Mouse (Mus musculus) layer of hippocampus, adult 18-20 months (tissue): ENCODE data around the gene Pdzd7. TPM values are rescaled to one million over a fixed set of nuclear protein-coding genes. Genes with fewer than 3 reads are reported as not detected.

Experiments used
- DNase-seq, 2 experiments: peaks; one replicate each; pipeline ENCODE4 v3.0.0; 2022; ENCODE audit warnings: low spot score in 2 of 2
- long read RNA-seq: library from polyadenylated mRNA; stranded (forward); transcript quantifications from one replicate; pipeline ENCODE4 v2.0.0, GENCODE M21; 2021
- total RNA-seq, 2 experiments: library from RNA; stranded (reverse); gene quantifications; 2 replicates each; pipeline ENCODE4 v1.2.3; 2021

Pdzd7 gene
- 1 to 10 TPM; 1.8 to 2.6 TPM for total RNA-seq
- long read RNA-seq, partial matches to known transcripts = 0 of 3 reads
- long read RNA-seq, other reads (novel, unspliced or antisense) = 3 of 3 reads

DNA sequence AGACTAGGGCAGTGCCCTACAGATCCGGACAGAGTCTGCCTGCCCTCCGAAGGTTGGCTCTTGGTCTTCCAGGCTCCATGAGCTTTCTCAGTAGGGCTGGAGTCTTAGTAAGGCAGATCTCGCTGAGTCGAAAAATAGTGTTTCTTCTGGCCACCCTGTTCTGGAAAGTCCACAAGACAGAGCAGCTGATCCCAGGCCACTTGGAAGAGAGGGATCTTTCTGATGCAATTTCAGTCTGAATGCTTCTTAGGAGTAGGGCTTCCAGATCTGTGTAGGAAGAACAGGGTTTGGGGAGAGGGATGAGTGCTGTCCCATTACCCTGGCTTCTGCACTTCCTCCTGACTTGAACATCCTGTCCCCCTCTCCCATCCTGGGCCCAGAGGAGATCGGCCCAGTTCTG is at the start of gene Pdzd7:
Gene Pdzd7 (minus strand): TSS at position 67 of the 400 bp plus-strand sequence.
- DNase-seq = no peak

DNA sequence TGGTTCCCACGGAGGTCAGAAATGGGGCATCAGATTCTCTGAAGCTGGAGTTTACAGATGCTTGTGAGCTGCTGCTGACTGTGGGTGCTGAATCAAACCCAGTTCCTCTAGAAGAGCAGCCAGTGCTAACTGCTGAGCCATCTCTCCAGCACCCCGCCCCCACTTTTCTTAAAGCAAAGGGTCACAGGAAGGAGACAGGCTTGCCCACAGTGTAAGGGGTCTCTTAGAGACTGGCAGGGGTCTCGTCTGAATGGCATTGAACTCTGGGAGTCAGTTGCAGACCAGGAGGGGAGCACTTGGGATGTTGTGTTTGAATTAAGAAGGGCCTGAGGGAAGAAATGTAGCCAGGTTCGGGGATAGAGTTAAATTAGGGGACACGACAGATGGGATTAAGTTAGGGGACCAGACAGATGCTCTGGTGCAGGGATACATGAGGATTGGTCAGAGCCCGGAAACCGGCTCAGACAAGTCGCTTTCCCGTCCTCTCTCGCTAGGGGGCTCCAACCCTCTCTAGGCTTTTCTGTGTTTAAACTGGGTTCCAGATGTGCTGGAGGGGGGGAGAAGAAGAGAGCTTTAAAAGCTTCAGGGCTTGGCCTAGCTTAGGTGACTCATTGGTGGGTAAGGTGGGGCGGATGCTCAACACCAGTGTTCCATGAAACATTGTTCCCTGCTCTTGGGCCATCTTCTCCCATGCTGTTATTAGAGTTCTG is 36.5 kb upstream of the Pdzd7 start:
- no peak for DNase-seq

DNA sequence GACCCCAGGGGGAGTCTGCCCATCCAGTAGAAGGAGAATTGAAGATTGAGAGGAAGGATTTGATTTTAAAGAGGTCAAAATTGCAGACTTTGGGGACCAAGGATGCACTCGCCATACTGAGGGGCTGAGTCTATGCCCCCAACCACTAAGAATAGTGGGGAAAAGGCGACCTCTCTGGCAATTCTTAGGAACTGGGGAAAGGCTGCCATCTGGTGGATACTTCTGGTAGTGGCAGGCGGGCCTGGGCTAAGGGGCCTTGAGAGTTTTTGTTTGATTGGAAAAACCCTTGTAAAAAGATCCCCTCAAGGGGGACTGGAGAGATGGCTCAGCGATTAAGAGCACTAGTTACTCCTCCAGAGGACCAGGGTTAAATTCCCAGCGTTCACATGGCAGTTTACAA is 35.8 kb upstream of the Pdzd7 start:
- peak in 1 of 2 experiments; percentile 65 for DNase-seq

DNA sequence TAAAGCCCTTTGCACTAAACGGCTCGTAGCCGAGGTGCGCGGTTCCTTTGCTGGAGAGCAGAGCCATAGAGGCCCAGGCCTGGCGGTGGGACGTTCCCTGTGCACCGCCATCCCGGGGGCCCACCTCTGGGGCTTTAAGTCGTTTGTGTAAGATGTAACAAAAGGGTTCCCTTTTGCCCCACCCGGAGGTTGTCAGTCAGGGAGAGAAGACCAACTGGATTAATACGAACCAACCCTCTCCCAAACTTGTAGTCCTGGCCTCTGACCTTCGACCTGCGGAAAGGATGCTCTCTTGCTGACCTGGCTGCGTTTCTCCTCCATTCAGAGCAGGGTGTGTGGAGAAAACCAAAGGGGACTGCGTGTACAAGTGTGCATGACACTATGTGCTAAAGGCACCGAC is 35.2 kb upstream of the Pdzd7 start:
- no peak for DNase-seq

DNA sequence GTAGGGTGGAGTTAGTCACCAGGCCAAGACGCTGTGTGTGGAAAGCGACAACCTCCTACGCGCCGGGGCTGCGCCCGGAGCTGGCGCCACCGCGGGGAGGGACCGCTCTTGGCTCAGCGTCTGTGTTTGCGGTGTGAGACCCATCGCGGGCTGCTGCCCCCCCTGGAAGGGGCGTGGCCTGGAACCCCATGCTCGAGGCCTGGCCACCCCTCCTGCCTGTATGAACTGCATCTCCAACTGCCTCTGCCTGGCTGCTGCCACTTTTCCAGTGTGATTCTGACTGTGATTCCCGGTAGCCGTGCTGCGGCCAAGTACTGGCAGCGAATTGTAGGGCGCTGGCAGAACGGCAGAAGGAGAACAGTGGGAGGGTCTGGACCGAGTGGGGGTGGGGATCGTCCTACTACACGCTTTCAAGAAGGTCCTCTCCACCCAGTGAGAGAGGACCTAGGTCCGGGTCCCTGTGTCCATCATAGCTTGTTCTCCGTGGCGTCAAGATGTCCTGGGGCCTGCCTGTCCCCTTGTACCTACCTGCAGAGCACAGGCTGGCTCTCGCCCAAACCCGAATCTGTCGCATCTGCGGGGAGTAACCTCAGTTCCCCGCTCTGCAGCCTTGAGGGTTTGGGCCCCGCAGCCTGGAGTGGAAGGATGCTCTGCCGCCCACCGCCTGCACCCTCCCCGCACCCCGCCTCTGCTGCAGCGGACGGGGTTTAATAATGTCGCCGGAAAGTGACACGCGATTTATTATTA is 34.4 kb upstream of the Pdzd7 start:
- no peak for DNase-seq

DNA sequence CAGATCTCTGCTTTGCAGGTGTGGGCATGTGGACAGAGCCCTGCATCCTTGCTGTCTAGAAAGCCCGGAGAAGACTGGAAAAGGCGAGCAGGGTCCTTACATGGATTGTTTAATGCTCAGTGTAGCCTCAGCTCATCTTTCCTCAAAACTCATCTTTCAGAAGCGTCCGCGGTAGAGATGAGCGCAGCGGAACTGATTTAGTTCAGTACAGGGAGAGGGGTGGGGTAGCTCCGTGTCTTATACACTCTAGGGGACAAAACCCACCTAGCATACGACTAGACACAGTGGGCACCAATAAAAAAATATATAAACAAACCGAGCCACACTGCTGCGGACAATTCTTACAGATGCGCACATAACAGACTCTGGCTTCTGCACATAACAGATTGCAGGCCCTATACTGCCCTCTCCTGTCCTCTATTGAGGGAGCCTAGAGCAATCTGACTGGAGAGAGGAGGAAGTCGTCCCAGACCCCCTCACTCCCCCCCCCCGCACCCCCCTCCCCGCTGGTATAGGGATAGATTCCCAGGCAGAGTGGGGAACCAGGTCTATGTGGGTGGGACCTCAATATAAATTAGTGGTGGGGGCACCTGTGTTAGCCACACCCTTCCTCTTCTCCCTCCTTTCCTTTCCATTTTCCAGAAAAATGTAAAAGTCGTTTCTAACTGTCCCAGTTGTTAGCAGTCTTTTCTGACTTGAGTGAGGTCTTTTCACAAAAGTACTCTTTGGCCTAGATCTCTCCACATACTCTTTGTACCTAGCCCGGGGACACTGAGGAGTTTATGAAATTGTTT is 33.7 kb upstream of the Pdzd7 start:
- DNase-seq = no peak

DNA sequence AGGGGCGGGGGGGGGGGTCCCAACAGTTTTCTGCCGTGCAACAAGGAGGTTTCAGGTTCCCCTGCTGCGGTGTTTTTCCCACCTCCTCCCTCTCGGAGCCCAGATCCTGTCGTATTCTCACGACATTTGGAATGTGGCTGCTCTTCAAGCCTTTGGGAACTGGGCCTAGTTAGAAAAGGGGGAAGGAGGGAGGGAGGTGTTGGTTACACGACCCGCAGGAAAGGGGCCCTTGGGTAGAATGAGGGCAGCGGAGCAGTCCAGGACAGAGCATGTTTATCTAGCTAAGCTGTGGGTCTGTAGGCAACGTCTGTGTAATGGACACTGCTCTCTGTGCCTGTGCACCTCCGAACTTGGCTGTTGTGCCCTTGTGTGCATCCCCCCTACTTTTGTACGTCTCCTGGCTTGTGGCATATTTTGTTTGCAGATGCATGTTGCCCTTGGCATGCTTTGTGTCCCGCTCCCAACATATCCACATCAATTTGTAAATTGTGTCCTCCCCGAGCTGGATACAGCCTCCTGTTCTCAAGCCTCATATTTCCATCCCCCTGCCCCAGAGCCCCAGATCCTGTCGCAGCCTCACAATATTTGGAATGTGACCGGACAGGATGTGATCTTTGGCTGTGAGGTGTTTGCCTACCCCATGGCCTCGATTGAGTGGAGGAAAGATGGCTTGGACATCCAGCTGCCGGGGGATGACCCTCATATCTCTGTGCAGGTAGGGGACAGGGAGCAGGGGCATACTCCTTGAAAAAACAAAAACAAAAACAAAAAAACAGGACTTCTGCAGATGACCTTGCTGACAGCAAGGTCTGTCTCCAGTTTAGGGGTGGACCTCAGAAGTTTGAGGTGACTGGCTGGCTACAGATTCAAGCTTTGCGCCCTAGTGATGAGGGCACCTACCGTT is 32.5 kb upstream of the Pdzd7 start:
- DNase-seq = no peak

DNA sequence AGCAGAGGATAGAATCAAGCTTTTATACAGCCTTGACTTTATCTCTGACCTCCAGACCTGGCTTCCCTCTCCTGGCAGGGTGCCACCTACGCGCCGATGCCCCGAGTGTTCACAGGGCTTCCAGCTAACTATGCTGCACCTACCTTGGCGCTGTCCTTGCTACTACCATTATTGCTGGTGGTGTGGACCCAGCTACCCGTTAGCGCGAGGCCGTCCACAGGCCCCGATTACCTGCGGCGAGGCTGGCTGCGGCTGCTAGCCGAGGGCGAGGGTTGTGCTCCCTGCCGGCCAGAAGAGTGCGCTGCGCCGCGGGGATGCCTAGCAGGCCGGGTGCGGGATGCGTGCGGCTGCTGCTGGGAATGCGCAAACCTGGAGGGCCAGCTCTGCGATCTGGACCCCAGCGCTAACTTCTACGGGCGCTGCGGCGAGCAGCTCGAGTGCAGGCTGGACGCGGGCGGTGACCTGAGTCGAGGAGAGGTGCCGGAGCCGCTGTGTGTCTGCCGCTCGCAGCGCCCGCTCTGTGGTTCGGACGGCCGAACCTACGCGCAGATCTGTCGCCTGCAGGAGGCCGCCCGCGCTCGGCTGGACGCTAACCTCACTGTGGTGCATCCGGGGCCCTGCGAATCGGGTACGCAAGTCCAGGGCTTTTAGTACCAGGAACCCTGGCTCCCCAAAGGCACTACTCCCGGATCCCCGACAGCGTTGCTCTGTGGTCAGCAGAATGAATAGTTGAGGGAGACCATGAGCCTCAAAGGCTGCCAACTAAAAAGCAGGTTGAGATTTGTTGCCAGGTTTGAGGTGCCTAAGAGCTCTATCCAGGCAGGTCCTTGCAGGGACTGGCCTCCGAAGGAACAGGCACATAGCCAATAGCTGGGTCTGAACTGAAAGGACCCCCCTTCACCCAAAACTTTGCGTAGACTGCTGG is 31.3 kb upstream of the Pdzd7 start:
- no peak for DNase-seq

DNA sequence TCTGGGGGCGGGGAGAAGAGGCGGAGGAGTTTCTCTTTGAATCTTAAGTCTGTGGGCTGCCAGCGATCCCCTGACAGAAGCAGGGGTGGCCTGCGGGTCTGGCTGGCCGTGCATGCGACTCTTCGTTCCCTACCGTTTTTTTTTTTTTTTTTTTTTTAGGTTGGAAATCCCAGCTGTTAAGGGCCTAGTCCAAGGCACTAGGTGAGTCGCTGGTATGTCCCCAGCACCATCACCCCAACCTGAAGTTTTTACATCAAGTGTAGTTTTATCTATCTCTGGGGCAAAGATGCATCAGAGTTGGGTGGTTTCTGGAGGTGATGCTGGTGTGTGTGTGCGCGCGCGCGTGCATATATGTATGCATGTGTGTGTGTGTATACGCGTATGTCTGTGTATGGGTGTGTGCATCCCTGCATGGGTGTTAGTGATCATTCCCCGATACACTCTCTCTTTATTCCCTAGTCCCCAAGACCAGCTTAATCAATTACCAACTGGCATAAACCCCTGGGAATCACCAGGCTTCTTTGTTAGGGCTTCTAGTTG is 30.6 kb upstream of the Pdzd7 start:
- no peak for DNase-seq

DNA sequence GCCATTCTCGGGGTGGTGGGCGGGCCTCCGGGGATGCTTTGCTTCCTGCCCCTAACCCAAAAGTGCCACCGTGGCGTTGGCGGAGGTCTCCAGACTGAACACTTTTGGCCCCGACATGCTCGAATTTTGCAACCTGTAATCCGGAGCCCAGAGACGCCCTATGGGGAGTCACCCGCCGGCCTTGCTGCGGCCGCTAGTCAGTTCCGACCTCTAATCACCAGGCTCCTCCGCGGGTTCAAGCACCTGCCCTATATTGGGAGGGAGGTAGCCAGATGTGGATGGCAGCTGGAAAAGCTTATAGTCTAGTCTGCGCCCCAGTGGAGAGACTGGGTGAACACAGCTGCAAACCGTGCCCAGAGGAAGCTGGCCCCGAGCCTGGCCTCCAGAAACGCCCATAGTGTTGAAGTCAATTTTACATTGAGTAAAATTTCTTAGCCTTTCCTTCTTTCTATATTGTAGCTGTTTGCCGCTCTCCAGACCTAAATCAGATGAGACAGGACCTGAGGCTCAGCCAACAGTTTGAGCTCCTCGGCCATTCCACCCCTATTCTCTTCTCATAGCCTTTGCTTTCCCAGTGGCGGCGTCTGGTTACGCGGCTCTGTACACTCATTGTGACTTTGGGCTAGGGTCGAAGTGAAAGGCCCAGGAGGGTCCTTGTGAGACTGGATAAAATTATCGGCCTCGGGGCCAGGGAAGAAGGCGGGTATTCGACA is 30.0 kb upstream of the Pdzd7 start:
- no peak for DNase-seq

DNA sequence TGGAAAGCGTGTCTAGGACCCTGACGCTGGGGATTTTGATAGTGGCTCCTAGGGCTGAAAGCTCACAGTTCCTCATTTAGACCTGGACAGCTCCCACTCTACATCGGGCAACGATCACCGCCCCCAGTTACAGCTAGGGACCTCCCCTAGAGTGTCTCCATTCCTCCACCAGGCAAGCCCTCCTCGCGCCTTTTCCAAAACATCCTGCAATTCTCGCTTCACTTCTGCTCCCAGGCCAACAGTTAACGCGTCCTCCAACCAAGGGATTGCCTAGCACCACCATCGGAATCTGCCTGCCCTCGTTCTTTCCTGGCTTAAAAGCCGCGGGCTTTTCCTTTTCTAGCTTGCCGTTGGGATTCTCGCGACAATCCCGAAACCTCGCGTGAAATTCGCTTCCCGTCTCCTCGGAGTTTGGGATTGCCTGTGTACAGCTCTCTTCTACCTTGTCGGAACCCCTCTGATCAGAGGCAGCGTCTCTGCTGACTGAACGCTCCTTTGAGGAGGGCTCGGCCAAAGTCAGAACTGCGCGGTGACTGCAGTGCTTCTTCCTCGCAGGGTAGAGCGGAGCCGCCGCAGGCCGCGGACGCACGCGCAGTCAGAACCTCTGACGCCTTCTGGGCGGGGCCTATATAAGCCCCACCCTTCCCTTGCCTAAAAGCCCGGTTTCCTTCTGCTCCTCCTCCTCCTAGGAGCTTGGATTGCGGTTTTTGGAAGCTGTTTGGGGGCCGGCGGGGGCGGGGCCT is 29.2 kb upstream of the Pdzd7 start, which contains the start of gene Kazald1:
Gene Kazald1 (plus strand): TSS at position 662 of the 743 bp plus-strand sequence.
- DNase-seq = peak; percentile 89 to 96

DNA sequence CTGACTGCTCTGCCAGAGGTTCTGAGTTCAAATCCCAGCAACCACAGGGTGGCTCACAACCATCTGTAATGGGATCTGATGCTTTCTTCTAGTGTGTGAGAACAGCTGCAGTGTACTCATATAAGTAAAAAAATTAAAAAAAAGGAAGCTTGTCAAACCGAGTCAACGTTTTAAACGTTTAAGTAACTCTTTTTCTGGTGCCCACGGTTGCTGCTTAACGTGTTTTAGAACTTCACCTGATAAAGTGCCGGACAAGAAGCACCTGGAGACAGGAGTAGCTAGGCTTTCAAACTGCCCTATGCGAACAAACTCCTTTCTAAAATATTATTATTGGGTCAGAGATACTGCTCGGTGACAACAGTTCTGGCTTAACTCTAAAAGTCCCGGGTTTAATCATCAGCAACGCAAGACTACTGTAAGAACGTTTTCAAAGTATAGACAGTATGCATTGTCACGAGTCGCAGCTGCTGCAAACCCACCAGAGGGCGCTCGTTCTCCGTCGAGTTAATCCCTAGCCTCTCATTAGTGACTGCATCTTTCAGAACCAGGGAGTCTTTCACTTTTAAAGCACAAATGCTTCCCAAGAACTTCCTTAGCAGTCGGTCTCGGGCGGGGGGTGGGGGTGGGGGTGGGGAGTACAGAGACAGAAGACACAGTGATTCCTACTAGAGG is 28.5 kb upstream of the Pdzd7 start:
- peak; percentile 65 to 75 for DNase-seq

DNA sequence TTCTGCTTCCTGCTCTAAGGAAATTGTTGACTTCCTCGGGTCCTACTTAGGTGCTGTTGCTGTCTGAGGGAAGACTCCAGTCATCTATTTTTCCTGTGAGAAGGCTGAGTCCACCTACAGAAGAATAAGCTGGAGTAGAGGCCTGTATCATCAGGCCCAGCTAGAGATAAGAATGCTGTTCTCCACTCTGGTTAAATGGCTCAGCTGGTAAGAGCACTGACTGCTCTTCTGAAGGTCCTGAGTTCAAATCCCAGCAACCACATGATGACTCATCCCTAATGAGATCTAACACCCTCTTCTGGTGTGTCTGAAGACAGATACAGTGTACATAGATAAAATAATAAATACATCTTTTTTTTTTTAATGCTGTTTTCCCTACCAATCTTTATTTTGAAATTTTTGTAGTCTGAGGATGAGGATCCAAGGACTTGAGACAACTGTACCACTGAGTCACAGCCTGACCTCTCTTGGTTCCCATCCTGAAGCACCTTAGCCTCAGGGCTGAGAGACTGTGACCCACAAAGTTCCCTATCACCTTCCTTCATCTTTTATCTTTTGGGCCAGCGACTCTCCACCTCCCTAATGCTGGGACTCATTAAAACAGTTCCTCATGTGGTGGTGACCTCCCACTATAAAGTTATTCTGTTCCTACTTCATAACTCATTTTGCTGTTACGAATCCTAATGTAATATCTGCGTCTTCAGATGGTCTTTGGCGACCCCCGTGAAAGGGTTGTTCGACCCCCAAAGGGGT is 22.4 kb upstream of the Pdzd7 start:
- DNase-seq = no peak

DNA sequence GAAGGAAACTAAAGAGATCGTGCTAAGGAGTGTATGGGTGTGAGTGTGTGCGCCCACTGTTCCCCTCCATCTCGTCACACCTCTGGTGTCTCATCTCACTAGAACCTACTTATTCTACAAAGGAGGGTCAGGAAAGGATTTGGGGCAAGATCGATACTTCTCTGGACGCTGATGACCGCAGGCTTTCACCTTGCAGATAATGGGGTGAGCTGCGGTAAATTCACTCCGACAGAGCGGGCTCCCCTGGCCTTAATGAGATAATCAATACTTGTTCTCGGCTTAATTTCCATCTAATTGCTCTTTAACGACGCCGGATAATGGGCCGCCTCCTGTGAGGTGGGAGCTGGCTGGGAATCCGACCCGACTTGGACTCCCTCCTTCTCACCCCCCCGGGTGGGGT is 21.7 kb upstream of the Pdzd7 start:
- DNase-seq = no peak

DNA sequence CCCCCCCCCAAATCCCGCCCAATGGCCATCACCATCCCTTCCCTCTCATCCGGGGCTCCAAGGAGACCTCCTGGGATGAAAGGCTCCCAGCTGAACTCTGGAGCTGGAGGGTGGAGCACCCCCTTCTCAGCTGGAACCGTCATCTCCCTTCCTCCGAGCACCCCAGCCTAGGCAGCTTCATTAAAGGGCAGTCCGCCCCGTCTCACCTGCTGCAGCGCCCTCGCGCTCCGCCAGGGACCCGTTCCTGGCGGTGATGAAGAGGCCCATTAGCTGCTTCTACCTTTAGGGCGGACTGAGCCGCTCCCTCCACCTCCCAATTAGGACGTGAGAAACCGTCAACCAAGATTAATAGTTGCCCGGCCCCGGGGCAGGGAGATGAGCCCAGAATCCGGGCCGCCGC is 19.7 kb upstream of the Pdzd7 start:
- DNase-seq = no peak

DNA sequence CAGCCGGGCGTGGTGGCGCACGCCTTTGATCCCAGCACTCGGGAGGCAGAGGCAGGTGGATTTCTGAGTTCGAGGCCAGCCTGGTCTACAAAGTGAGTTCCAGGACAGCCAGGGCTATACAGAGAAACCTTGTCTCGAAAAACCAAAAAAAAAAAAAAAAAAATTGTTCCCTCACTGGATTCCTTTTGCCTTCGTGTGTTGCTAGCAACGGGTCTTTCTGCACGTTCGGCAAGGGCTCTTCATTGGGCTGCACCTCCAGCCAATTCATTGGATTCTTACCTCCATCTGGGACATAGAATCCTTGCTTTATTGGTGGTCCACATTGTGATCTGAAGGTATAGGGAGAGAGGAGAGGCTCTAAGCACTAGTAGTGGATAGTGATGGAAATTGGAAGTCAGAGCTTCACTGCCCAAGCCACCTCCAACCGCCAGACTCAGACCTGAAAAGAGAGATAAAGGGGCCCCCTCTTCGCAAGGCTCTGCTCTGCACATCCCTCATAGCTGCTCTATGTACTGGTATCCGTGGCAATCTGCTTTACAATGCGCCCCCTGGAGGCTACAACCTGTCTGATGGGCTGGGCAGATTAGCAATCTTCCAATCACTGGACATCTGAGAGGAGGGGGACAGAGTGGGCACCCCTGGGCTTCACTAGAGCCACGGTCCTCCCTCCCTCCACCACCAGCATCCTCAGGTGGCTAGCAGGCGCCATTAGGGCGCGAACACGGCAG is 18.2 kb upstream of the Pdzd7 start:
- DNase-seq = peak in 1 of 2 experiments; percentile 59
